Mouse (Mus musculus) heart, embryonic 11.5 days (tissue): ENCODE results near the gene Trim7. TPM values are rescaled to one million over a fixed set of nuclear protein-coding genes. Genes with fewer than 3 reads are reported as not detected.
A peak's percentile ranks its signal among the peaks of the same experiment; 100 is the strongest.
"Not testable (repeated sequence)": the region's sequence is repeated elsewhere in the genome, so short reads cannot be mapped to it uniquely, and the experiment has no call there.

Source experiments
- ATAC-seq: fragments of 200-750 bp; cut with Nextera tagmentation; replicated peaks from 2 replicates; pipeline ENCODE4 v1.8.0; 2017; ENCODE audit warnings: moderate library complexity; ENCODE audit not compliant: insufficient number of reproducible peaks, low FRiP score, low TSS enrichment
- H3K27ac ChIP-seq: fragments of 300-500 bp; sonication (generic); 2 replicates; pipeline ENCODE4 v1.5.1; 2014; ENCODE audit warnings: mild to moderate bottlenecking, low read depth, low read length
- H3K27me3 ChIP-seq: fragments of 300-500 bp; sonication (generic); 2 replicates; pipeline ENCODE4 v1.6.1; 2014; ENCODE audit warnings: mild to moderate bottlenecking, low read length, mixed read lengths; ENCODE audit not compliant: control insufficient read depth, insufficient read depth
- H3K36me3 ChIP-seq: fragments of 300-500 bp; sonication (generic); 2 replicates; pipeline ENCODE4 v1.6.1; 2014; ENCODE audit warnings: mild to moderate bottlenecking, low read length, moderate library complexity, mixed read lengths; ENCODE audit not compliant: control insufficient read depth, insufficient read depth
- H3K4me1 ChIP-seq: fragments of 300-500 bp; sonication (generic); 2 replicates; pipeline ENCODE4 v1.6.1; 2014; ENCODE audit warnings: low read length; ENCODE audit not compliant: control insufficient read depth, insufficient read depth
- H3K4me2 ChIP-seq: fragments of 300-500 bp; sonication (generic); 2 replicates; pipeline ENCODE4 v1.6.1; 2014; ENCODE audit warnings: mild to moderate bottlenecking, moderate library complexity
- H3K4me3 ChIP-seq: fragments of 300-500 bp; sonication (generic); 2 replicates; pipeline ENCODE4 v1.5.1; 2014; ENCODE audit warnings: low read depth, low read length
- H3K9ac ChIP-seq: fragments of 300-500 bp; sonication (generic); 2 replicates; pipeline ENCODE4 v1.6.1; 2014; ENCODE audit warnings: mild to moderate bottlenecking, low read depth, low read length, moderate library complexity
- H3K9me3 ChIP-seq: fragments of 300-500 bp; sonication (generic); replicated peaks from 2 replicates; pipeline ENCODE4 v1.6.1; 2016; ENCODE audit warnings: low read length; ENCODE audit not compliant: control insufficient read depth
- WGBS: fragments of 180-500 bp; shearing (Covaris S2); extraction: QIAGEN DNeasy Blood & Tissue Kit; methylation state at CpG from one replicate; pipeline ENCODE4 v1.1.7; 2014; ENCODE audit not compliant: insufficient replicate concordance; 5-methylcytosine and 5-hydroxymethylcytosine counted together
- polyA plus RNA-seq: library from polyadenylated mRNA; unstranded; fragments of >200 nt; fragmentation: Nextera tagmentation; extraction: Ambion mirVana; gene quantifications from 2 replicates; pipeline ENCODE4 v1.2.1, GENCODE M21; 2014

The Trim7 gene
- polyA plus RNA-seq, 1 experiment from 2014 or later: 0.43 TPM

GRCm38 (mm10) chr11:48845244-48845815 lies 19.4 kb downstream of the Trim7 start:
- 27% methylated on average over 13 of the region's 13 CpGs for WGBS
- H3K27ac ChIP-seq: no peak overlapping the region
- H3K4me1 ChIP-seq: no peaks in the 10 kb centered on the region
- peak overlapping the region; percentile 4; the same call in 1 of the 2 replicates for H3K4me2 ChIP-seq
- no peak overlapping the region for H3K4me3 ChIP-seq
- no peak for ATAC-seq
- peak overlapping the region; percentile 43; the same call in 1 of the 2 replicates for H3K9ac ChIP-seq
- H3K36me3 ChIP-seq: no peaks in the 10 kb centered on the region
- H3K9me3 ChIP-seq: no peaks in the 10 kb centered on the region
- H3K27me3 ChIP-seq: peaks cover 20% of the 10 kb centered on the region

GRCm38 (mm10) chr11:48846362-48846761 lies 20.4 kb downstream of the Trim7 start:
- 79% methylated on average over 2 of the region's 2 CpGs for WGBS

GRCm38 (mm10) chr11:48846881-48847280 lies 20.9 kb downstream of the Trim7 start:
- ATAC-seq: no peak
- WGBS: 57% methylated on average over 5 of the region's 5 CpGs
- Histone ChIP-seq H3K36me3 (no peaks in the 10 kb centered on the region), H3K9me3 (peaks cover 3% of the 10 kb centered on the region; the same call in 1 of the 2 replicates), H3K4me3 (no peak overlapping the region), H3K27ac (no peak overlapping the region), H3K4me2 (no peak overlapping the region), H3K27me3 (peaks cover 20% of the 10 kb centered on the region), H3K9ac (no peak overlapping the region), H3K4me1 (no peaks in the 10 kb centered on the region)

More at GRCm38 (mm10) chr11:48846362-48846761, 20.4 kb downstream of the Trim7 start:
- not testable (repeated sequence) for H3K36me3 ChIP-seq, H3K4me2 ChIP-seq, ATAC-seq, H3K4me3 ChIP-seq, H3K27ac ChIP-seq, H3K9ac ChIP-seq, H3K9me3 ChIP-seq, H3K4me1 ChIP-seq
- H3K27me3 ChIP-seq: peaks cover 20% of the 10 kb centered on the region

GRCm38 (mm10) chr11:48850240-48850639 lies 24.3 kb downstream of the Trim7 start:
- no peaks in the 10 kb centered on the region for H3K36me3 ChIP-seq
- H3K27ac ChIP-seq: no peak overlapping the region
- H3K9me3 ChIP-seq: peaks cover 3% of the 10 kb centered on the region; the same call in 1 of the 2 replicates
- no peak overlapping the region for H3K4me3 ChIP-seq
- H3K27me3 ChIP-seq: peaks cover 14% of the 10 kb centered on the region
- no peak for ATAC-seq
- peaks cover 11% of the 10 kb centered on the region; the same call in 1 of the 2 replicates for H3K4me1 ChIP-seq
- 55% methylated on average over 2 of the region's 2 CpGs for WGBS
- H3K4me2 ChIP-seq: no peak overlapping the region
- H3K9ac ChIP-seq: no peak overlapping the region

- Histone ChIP-seq H3K4me3 (no peak overlapping the region), H3K4me2 (no peak overlapping the region), H3K9me3 (peaks cover 3% of the 10 kb centered on the region; the same call in 1 of the 2 replicates), H3K27me3 (peaks cover 14% of the 10 kb centered on the region), H3K9ac (no peak overlapping the region), H3K36me3 (no peaks in the 10 kb centered on the region), H3K27ac (no peak overlapping the region), H3K4me1 (peaks cover 11% of the 10 kb centered on the region; the same call in 1 of the 2 replicates)
- 82% methylated on average over 4 of the region's 4 CpGs for WGBS
- ATAC-seq: no peak
Observed at GRCm38 (mm10) chr11:48851270-48851995, 25.5 kb downstream of the Trim7 start.

GRCm38 (mm10) chr11:48852190-48852589 lies 26.2 kb downstream of the Trim7 start:
- Histone ChIP-seq H3K27ac (no peak overlapping the region), H3K4me1 (peaks cover 11% of the 10 kb centered on the region; the same call in 1 of the 2 replicates), H3K27me3 (peaks cover 14% of the 10 kb centered on the region), H3K36me3 (no peaks in the 10 kb centered on the region), H3K4me3 (peak overlapping the region; percentile 72; the same call in 1 of the 2 replicates), H3K9ac (no peak overlapping the region), H3K9me3 (peaks cover 3% of the 10 kb centered on the region; the same call in 1 of the 2 replicates), H3K4me2 (peak overlapping the region; percentile 75)
- no peak for ATAC-seq
- 73% methylated on average over 4 of the region's 4 CpGs for whole genome bisulfite sequencing

- Histone ChIP-seq H3K9me3 (peaks cover 3% of the 10 kb centered on the region; the same call in 1 of the 2 replicates), H3K4me2 (peak overlapping the region; percentile 75), H3K27ac (no peak overlapping the region), H3K27me3 (peaks cover 14% of the 10 kb centered on the region), H3K4me3 (peak overlapping the region; percentile 72), H3K36me3 (no peaks in the 10 kb centered on the region), H3K9ac (peak overlapping the region; percentile 49; the same call in 1 of the 2 replicates), H3K4me1 (peaks cover 11% of the 10 kb centered on the region; the same call in 1 of the 2 replicates)
- WGBS: 4% methylated on average over 23 of the region's 23 CpGs
- ATAC-seq: no peak; the same call in 1 of the 2 replicates
Observed at GRCm38 (mm10) chr11:48852624-48853473, 26.9 kb downstream of the Trim7 start.
